Mouse (Mus musculus) neural tube, embryonic 10.5 days (tissue): ENCODE results near the gene Slc35c1.

ENCODE experiments used
- DNase-seq: peaks from one replicate; pipeline ENCODE4 v3.0.0-alpha.2; 2017; ENCODE audit warnings: low spot score; ENCODE audit errors: extremely low spot score

The Slc35c1 gene

DNA sequence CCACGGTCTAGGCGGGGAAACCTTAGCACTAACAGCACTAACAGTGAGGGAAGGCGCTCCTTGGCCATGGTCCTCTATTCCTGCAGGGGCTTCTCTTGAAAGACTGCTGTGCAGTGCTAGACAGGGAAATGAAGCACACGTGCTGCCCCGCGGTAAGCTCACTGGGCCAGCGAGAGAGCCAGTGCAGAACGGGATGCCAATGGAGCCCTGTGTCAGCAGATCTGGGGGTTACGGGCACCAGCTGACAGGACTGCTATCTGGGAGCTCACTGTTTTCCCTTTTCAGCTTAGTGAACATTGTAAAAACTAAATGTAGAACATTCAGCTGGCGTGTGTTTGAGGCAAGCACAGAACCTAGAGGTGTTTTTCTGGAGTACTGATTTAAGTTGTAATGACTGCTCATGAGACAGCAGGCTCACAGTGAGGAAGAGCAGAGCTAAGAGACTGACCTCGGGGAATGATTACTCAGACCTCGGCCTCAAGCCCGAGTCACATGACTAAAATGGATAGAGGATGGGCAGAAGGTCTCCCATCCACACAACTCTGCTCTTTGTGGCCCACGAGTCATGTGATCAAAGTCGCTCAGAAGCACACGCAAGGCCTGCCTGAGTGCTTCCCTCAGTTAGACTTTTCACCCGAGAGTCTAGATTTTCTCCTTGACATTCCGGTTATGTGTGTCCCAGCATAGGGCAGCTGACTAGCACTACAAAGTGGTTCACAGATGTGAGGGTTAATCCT is 51.9 kb downstream of the Slc35c1 start:
- no peak for DNase-seq

- DNase-seq, result no peak
Measured at GRCm38 (mm10) chr2:92405687-92406086, 54.7 kb downstream of the Slc35c1 start.

GRCm38 (mm10) chr2:92404737-92405136 is 55.6 kb downstream of the Slc35c1 start:
- no peak for DNase-seq

GRCm38 (mm10) chr2:92403776-92404319 is 56.5 kb downstream of the Slc35c1 start:
- DNase-seq, result no peak
